Mouse (Mus musculus): Measurements from ENCODE around the gene Vmn1r21.
"Not testable (repeated sequence)": the region's sequence is repeated elsewhere in the genome, so short reads cannot be mapped to it uniquely, and the experiment has no call there.

Gene Vmn1r21

GRCm38 (mm10) chr6:57850286-57850685 lies at the start of gene Vmn1r21:
Vmn1r21 (minus strand) TSS chr6:57850343.
- DNase-seq (ENCODE audit: low spot score in 2 of 2), result no peak

DNA sequence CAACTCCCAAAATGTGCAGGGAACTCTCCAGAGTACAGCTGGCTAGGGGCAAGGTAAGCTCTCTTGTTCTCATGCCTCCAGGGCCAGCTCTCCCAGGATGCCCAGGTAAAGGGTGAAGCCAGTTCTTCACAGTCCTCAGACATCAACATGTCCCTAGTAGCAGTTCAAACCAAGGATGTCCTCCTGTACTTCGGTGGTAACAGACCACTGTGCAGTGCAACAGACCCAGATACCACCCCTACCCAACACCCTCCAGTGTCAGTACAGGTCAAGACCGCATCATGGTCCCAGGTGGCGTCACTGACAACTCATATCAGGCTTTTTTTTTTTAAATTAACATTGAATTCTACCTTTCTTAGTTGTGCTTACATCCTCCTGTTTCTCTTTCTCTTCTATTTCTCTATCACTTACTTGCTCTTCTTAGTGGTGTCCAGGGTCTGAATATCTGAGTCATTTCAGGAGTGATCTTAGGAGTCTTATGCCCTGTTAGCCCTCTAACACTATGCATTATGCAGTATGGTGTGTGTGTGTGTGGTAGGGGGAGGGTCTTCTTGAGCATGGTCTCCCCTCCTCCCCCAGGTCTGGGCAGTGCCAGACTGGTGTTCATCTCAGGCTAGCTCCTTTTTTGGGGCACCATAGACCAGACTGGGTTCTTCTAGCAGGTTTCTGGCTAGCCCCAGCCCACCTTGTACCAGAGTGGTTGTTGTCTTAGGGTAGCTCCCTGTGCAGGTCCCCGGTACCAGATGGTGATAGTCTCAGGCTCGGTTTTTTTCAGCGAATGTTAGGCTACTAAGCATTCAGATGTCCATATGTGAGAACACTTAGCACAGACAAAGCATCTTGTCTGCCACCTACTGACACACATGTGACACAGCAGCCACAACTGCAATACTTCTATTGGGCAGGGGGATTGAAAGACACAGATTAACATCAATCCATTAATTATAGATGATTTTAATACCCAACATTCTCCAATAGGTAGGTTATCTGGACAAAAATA lies 9.2 kb upstream of the Vmn1r21 start:
- DNase-seq (ENCODE audit: low spot score in 2 of 2), result peak in 1 of 2 experiments; percentile 21

DNA sequence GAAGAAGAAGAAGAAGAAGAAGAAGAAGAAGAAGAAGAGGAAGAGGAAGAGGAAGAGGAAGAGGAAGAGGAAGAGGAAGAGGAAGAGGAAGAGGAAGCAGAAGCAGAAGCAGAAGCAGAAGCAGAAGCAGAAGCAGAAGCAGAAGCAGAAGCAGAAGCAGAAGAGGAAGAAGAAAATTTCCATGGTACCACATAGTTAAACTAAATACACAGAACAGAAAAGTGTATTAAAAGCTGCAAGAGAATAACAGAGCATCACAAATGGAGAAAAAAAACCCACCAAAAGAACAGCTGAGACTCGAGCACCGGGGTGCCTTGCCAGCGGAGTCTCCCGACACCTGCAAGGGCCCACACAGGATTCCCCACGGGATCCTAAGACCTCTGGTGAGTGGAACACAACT lies 1.0 kb upstream of the Vmn1r21 start:
- DNase-seq (ENCODE audit: low spot score in 2 of 2), result not testable (repeated sequence)

- DNase-seq (ENCODE audit: low spot score in 2 of 2), result peak in 1 of 2 experiments; percentile 16
Observed at GRCm38 (mm10) chr6:57839693-57840408, 10.3 kb downstream of the Vmn1r21 start.

GRCm38 (mm10) chr6:57825259-57825715 lies 24.9 kb downstream of the Vmn1r21 start:
- DNase-seq (ENCODE audit: low spot score in 2 of 2), result no peak

DNA sequence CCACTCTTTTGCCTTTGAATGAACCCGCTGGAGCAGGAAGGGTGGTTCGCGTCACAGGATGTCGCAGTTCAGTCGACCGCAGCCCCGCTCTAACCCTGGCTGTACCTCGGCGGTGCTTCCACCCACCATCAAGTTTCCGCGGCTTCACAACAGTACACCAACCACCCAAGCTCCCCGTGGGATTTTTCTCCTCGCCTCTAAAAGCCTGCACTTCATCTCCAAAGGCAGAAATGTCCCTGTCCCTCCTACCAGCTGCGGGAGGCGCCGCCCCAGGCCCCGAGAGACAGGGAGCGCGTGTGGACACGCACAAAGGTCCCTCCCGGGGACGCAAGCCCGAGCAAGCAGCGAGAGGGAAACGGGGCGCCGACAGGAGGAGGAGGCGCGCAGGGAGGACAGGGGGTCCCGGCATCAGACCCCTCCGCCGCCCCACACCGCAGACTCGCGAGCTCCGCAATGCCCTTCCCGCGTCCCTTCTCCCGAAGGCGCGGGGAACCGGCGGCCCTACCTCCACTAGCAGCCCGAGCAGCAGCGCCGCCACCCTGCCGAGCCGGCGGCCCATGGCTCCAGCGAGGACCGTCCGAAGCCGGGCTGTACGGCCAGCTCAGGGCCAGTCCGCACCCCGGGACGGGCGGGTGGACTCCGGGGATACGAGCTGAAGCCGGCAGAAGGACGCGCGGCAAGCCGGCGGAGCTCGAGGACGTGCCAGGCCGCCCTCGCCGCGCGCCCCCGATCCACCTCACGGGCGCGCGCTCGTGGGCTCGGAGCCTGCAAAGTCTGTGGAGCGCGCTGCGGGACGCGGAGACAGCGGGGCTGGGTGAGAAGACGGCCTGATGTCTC lies 25.5 kb downstream of the Vmn1r21 start, which contains the start of gene Vopp1:
Gene Vopp1, minus strand, starts transcription at position 738 of the 837 bp plus-strand sequence.
- DNase-seq (ENCODE audit: low spot score in 2 of 2), result peak; percentile 38 to 73

GRCm38 (mm10) chr6:57823461-57823860 lies 26.7 kb downstream of the Vmn1r21 start:
- DNase-seq (ENCODE audit: low spot score in 2 of 2), result no peak

GRCm38 (mm10) chr6:57822648-57823410 lies 27.3 kb downstream of the Vmn1r21 start:
- DNase-seq (ENCODE audit: low spot score in 2 of 2), result no peak

DNA sequence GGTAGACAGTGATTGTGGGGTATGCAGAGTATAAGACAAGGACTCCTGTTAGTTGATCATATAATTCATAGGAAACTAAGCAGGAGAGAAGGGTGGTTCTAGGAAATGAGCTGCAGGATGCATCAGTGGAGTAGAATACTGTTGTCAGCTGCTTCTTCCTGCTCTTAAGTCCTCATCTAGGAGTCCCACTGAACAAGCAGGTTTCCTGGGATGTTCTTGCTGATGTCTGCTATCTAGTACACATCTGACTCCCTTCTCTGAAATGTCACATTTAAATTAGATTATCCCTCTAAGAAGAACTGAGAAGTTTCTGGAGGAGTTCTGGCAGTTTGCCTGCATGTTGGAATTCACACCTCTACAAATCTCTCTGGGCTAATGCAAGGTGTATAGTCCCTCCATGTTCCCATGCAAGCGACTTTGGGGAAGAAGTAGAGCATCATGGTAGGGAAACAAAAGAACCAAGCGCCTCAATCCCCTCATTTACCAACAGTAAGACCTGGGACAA lies 35.7 kb downstream of the Vmn1r21 start:
- DNase-seq (ENCODE audit: low spot score in 2 of 2), result no peak

GRCm38 (mm10) chr6:57811748-57812730 lies 38.1 kb downstream of the Vmn1r21 start:
- no peak for DNase-seq (ENCODE audit: low spot score in 2 of 2)

DNA sequence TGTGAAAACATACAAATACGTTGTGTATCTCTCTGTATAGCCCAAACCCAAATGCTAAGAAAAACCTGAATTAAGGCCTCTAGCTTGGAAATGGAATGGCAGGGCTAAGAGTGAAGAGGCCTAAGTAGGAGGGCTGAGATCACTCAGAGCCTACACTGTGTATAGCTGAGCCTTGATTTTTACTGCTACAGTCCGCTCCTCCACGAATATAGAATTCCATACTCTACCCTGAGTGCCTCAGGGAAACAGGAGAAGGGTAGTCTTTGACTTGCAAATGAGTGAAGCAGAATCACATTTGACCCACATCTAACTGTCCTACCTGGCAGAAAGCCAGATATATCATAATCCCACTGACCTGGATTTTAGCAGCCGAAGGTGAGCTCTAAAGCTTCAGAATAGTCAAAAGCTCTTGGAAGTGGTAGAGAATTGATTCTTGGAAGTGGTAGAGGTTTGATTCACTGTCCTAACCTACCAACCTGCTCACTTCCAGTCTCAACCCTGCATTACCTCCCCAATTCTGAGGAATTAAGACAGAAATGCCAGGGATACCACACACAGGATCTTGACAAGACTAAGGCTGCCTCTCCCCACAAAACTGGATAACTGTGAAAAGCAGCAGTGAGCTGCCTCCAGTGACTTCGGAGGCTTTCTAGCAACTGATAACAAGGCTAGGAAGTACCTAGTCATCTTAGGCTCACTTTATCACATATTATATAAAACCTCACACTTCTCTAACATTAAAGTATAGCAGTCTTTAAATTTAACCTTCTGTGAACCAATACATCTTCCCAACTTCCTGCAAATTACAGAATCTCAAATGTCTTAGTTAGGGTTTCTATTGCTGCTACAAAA lies 44.7 kb downstream of the Vmn1r21 start:
- DNase-seq (ENCODE audit: low spot score in 2 of 2), result no peak

DNA sequence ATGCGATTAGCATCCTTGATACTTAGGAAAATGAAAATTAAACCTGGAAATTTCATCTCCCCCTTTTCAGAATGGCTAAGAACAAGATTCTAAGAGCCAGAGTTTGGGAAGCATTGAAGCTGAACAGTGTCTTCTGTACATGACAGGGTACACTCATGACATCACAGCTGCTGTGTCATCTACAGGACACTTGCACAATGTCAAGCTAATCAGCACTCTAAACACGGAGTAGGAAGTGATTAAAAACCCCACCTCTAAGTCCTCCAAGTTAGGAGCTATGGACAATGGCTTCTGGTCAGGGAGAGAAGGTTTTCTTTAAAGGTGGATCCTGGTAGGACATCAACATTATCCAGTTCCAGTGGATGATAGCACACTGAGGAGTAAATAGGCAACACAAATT lies 47.0 kb downstream of the Vmn1r21 start:
- DNase-seq (ENCODE audit: low spot score in 2 of 2), result no peak

DNA sequence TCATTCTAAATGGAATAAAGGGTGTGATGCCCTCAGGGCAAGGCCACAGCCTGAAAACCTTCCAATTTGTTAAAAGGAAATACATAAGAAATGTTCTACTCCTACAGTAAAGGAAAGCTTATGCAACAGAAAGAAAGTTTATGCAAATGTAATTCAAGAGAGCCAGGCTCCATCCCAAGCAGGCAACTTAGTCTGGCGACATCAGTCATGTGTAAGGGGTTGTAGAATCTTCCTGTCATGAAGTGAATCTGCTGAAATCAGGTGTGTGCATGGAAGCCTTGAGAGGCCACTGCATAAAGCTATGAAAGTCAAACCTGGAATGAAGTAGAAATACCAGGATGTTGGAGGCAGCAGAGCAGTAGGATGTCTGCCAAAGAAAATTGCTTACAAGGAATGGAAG lies 51.2 kb downstream of the Vmn1r21 start:
- no peak for DNase-seq (ENCODE audit: low spot score in 2 of 2)

GRCm38 (mm10) chr6:57796853-57797423 lies 53.2 kb downstream of the Vmn1r21 start:
- DNase-seq (ENCODE audit: low spot score in 2 of 2), result no peak

DNA sequence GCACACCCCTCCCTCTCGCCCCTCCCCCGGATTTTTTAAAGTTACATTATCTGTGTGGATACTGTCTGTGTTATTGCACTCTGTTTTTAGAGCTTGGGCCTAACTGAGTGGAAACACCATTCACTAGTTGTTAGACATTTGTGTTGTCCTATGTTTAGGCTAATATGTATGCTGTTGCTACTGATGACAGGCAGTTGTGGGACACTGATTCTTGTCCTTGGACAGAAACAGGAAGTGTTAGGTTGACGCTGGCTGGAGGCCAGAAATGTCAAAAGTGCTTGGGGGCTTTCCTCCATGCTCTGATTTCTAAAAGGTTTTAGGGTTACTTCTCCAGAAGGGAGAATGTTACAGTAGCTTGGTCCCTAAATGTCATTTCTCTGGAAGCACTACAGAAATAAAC lies 54.3 kb downstream of the Vmn1r21 start:
- no peak for DNase-seq (ENCODE audit: low spot score in 2 of 2)

All from cerebellum, postnatal 4 days (tissue).